Mouse (Mus musculus): ENCODE measurements around the gene Cc2d2a. TPM values are rescaled to one million over a fixed set of nuclear protein-coding genes. Genes with fewer than 3 reads are reported as not detected.

The Cc2d2a gene
- total and polyA plus RNA-seq, 3 experiments = not detected

GRCm38 (mm10) chr5:43778583-43778982, 116.4 kb downstream of the Cc2d2a start (continued):
- TF ChIP-seq UBTF (IDR thresholded peaks at IDR 0.05; ENCODE audit: borderline replicate concordance, insufficient read depth, low read depth, low read length) (no peak), CHD2 (IDR thresholded peaks at IDR 0.05; ENCODE audit: low read length) (no peak)

DNA sequence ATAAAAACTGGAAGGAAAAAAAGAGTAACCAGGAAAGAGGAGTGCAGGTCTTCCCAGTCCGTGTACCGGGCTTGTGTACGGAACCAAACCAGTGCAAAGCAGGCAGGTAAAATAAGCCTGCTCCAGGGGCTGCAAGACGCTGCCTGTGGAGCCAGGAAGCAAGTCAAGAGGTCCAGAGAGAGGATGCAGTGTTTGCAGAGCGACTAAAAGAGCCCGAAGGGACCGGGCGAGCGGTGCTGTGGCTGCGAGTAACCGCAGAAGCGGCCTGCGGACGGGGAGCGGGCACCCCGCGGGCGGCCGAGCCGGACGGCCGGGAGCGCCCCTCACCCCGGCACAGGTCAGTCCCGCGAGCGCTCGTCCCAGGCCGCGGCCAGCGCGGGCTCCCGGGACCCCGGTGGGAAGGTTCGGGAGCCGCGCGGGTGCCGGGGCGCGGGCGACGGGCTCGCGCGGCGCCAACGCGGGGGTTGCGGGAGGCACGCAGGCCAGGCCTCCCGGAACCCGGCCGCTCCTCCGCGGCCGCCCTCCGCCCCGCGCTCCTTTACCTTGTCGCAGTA, 119.4 kb downstream of the Cc2d2a start:
- peaks cover 39% of the 10 kb centered on the region for H3K79me2 ChIP-seq (ENCODE audit: control insufficient read depth, insufficient read depth, low read length, poor library complexity)
- H3K4me3 ChIP-seq (ENCODE audit: control insufficient read depth in 1 of 2, insufficient read depth in 1 of 2, low read depth in 2 of 2, low read length in 2 of 2) = peak overlapping the region; percentile 89 to 99
- peaks cover 21 to 36% of the 10 kb centered on the region in 2 experiments for H3K4me1 ChIP-seq (ENCODE audit: control insufficient read depth in 1 of 2, insufficient read depth in 2 of 2, low read length in 2 of 2)
- peak; percentile 32; the same call in 1 of the 2 replicates for TF ChIP-seq NRF1 (IDR thresholded peaks at IDR 0.05; ENCODE audit: insufficient read depth, low read depth, low read length, poor library complexity, severe bottlenecking)
- TF ChIP-seq CHD1 (IDR thresholded peaks at IDR 0.05; ENCODE audit: low read depth, low read length) = peak; percentile 66; the same call in 1 of the 2 replicates
- TF ChIP-seq MAX (IDR thresholded peaks at IDR 0.05; ENCODE audit: low read length) = peak; percentile 52; the same call in 1 of the 2 replicates
- 0 out of 2 replicates have a peak, but pooled peaks have one; percentile 5 for TF ChIP-seq SMC3 (IDR thresholded peaks at IDR 0.05; ENCODE audit: low read depth, low read length)
- no peak for TF ChIP-seq POLR2AphosphoS2 (IDR thresholded peaks at IDR 0.05; ENCODE audit: low read length)
- peak in 1 of 2 experiments; percentile 13; a peak in 1 of 4 replicates for TF ChIP-seq EP300 (IDR thresholded peaks at IDR 0.05; ENCODE audit: low read depth in 1 of 2, low read length in 2 of 2)
- no peak for TF ChIP-seq JUND (IDR thresholded peaks at IDR 0.05; ENCODE audit: low read depth, low read length)
- TF ChIP-seq MXI1 (IDR thresholded peaks at IDR 0.05; ENCODE audit: low read depth, low read length) = peak; percentile 47; the same call in 1 of the 2 replicates
- TF ChIP-seq TCF12 (IDR thresholded peaks at IDR 0.05; ENCODE audit: low read depth, low read length) = 0 out of 2 replicates have a peak, but pooled peaks have one; percentile 22
- TF ChIP-seq KAT2A (conservative IDR thresholded peaks at IDR 0.05; ENCODE audit: low read depth, low read length) = 0 out of 2 replicates have a peak, but pooled peaks have one; percentile 19
- no peak for TF ChIP-seq MYB (IDR thresholded peaks at IDR 0.05; ENCODE audit: low read depth, low read length)
- TF ChIP-seq RCOR1 (IDR thresholded peaks at IDR 0.05; ENCODE audit: low read depth, low read length) = peak; percentile 15; the same call in 1 of the 2 replicates
- TF ChIP-seq SIN3A (IDR thresholded peaks at IDR 0.05; ENCODE audit: low read length) = peak; percentile 42; the same call in 1 of the 2 replicates
- peak overlapping the region; percentile 34 for H3K27ac ChIP-seq (ENCODE audit: control insufficient read depth, low read depth, low read length)
- peaks cover 0 to 43% of the 10 kb centered on the region in 2 experiments; a peak in 2 of 4 replicates for H3K36me3 ChIP-seq (ENCODE audit: control insufficient read depth in 1 of 2, insufficient read depth in 2 of 2, low read length in 2 of 2)
- no peaks in the 10 kb centered on the region for H3K27me3 ChIP-seq (ENCODE audit: control insufficient read depth in 1 of 2, insufficient read depth in 2 of 2, low read length in 2 of 2)
- peak; percentile 61 for DNase-seq (ENCODE audit: low read depth, low spot score)
- no peaks in the 10 kb centered on the region for H3K9me3 ChIP-seq (replicated peaks; ENCODE audit: insufficient read depth, low read length)
- peak overlapping the region; percentile 85 for H3K9ac ChIP-seq (ENCODE audit: control insufficient read depth, low read depth, low read length, poor library complexity, severe bottlenecking)
